Mouse (Mus musculus) E14TG2a.4 (cell line): ENCODE measurements around the gene Kcnk12.

Source experiments
- CTCF ChIP-seq: conservative IDR thresholded peaks from 2 replicates; pipeline ENCODE4 v1.5.1; 2014; ENCODE audit warnings: low read length
- NANOG ChIP-seq: IDR thresholded peaks from 2 replicates; pipeline ENCODE4 v1.6.1; 2014; ENCODE audit warnings: borderline replicate concordance, low read length, mixed read lengths

GRCm38 (mm10) chr17:87784911-87785310, 12.9 kb downstream of the Kcnk12 start:
- no peak for TF ChIP-seq CTCF
- TF ChIP-seq NANOG: no peak
